Mouse (Mus musculus) heart, adult 2 months (tissue): ENCODE results near the gene Tst.

Source experiments
- CTCF ChIP-seq: fragments of 200-600 bp; IDR thresholded peaks from 2 replicates; pipeline ENCODE4 v1.8.1; 2022; ENCODE audit warnings: antibody characterized with exemption, mild to moderate bottlenecking, moderate library complexity
- POLR2A ChIP-seq: fragments of 200-500 bp; IDR thresholded peaks from 2 replicates; pipeline ENCODE4 v1.6.1; 2011; ENCODE audit warnings: mild to moderate bottlenecking, low read depth, low read length, control low read depth; ENCODE audit not compliant: insufficient read depth

- TF ChIP-seq CTCF (no peak), POLR2A (no peak)
These were observed 3.9 kb upstream of the Tst start for GRCm38 (mm10) chr15:78409570-78410052.
